Mouse (Mus musculus): Measurements from ENCODE around the gene Pnpla8.

The Pnpla8 gene

DNA sequence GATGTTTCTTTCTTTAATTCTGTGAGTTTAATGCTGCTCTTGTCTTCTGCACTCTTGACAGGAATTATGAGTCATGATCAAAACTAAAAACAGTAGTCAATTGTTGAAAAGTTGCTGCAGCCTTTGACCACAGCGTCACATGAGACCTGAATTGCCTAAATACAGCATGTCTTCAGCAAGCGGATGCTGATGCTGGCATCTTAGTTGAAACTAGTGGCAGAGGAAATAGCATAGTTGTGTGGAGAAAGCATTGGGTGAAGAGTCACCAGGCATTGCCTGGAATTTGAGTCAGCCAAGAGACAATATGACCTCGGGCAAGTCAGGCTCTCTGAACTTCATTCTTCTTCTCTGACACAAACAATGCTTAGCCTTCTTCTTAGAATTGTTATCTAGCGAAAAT lies 133.9 kb downstream of the Pnpla8 start:
- DNase-seq (ENCODE audit: low spot score): no peak

DNA sequence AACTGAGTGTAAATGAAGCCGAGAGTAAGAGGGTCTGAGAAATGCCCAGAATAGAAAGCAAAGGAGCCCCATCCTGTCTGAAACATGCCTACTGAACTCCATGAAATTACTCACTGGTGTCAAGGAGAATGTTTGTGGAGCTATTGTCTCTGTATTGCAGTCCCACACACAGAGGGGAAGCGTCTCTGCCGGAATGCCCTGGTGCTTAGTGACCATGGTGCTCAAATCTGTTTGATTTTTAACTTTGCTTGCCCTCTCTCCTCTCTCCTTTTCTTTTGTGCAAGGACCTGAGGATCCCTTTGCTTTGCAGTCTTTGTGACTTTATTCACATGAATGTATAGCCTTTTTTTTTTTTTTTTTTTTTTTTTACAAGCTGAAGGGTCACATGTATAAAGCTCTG lies 136.3 kb downstream of the Pnpla8 start:
- DNase-seq (ENCODE audit: low spot score): no peak

- DNase-seq (ENCODE audit: low spot score): no peak
Observed at GRCm38 (mm10) chr12:44357881-44358280, 136.7 kb downstream of the Pnpla8 start.

- peak; percentile 21 for DNase-seq (ENCODE audit: low spot score)
Observed at GRCm38 (mm10) chr12:44371076-44371710, 150.0 kb downstream of the Pnpla8 start.
